Mouse (Mus musculus) megakaryocyte, embryonic 14.5 days (primary cell): ENCODE measurements around the gene Col1a1.

ENCODE experiments used
- FLI1 ChIP-seq: IDR thresholded peaks from 2 replicates; pipeline ENCODE4 v1.6.1; 2012; ENCODE audit warnings: low read length, inconsistent platforms, mixed read lengths
- GATA1 ChIP-seq: IDR thresholded peaks from 3 replicates; pipeline ENCODE4 v1.6.1; 2012; ENCODE audit warnings: mixed read lengths, low read length, inconsistent platforms, borderline replicate concordance

- TF ChIP-seq GATA1, result no peak
- no peak for TF ChIP-seq FLI1
Measured at GRCm38 (mm10) chr11:94978178-94978915, 42.3 kb downstream of the Col1a1 start.
